ENCODE assay signal across 17 mouse cellular contexts in genomic region chr2:109984930-109985329, GRCm38 (mm10). TPM values are rescaled to one million over a fixed set of nuclear protein-coding genes. Genes with fewer than 3 reads are reported as not detected.
DNase-seq lines count a peak whose midpoint lies in the region; ATAC-seq lines count a peak whose summit lies in the region.
"Had no signal": no experiment of that assay in that cellular context is flagged by ENCODE, and none has a peak within 500 bp of the region (broad histone marks: within the 10 kb centered on the region; RNA-seq: fewer than 3 reads in every experiment).

No protein-coding gene starts in this region.

- H3K27me3 ChIP-seq in hindbrain, embryonic 10.5 days (ENCODE audit: insufficient read depth, poor library complexity, severe bottlenecking), result no peaks in the 10 kb centered on the region
- no peaks in the 10 kb centered on the region for H3K27me3 ChIP-seq in hindbrain, embryonic 12.5 days
- no peaks in the 10 kb centered on the region for H3K27me3 ChIP-seq in embryonic facial prominence, embryonic 13.5 days
- no peaks in the 10 kb centered on the region for H3K27me3 ChIP-seq in liver, embryonic 12.5 days (replicated peaks)
- H3K27me3 ChIP-seq: midbrain, embryonic 15.5 days; neural tube, embryonic 12.5 days had no signal

- H3K27ac ChIP-seq in hindbrain, embryonic 10.5 days, result 0 out of 2 replicates have a peak overlapping the region, but pooled peaks have one; percentile 53
- no peak overlapping the region for H3K27ac ChIP-seq in hindbrain, embryonic 12.5 days
- peak overlapping the region; percentile 64; the same call in 1 of the 2 replicates for H3K27ac ChIP-seq in embryonic facial prominence, embryonic 13.5 days
- peak overlapping the region; percentile 46; the same call in 1 of the 2 replicates for H3K27ac ChIP-seq in liver, embryonic 12.5 days
- H3K27ac ChIP-seq: hindbrain, postnatal 0 days; layer of hippocampus, adult 2 months; midbrain, embryonic 15.5 days; neural tube, embryonic 12.5 days had no signal

- DNase-seq in hindbrain, embryonic 10.5 days (ENCODE audit: low spot score), result no peak
- DNase-seq in NIH3T3 (ENCODE audit: low read depth), result peak; percentile 23
- no peak for DNase-seq in adrenal gland, postnatal 25 days
- no peak for DNase-seq in frontal cortex, adult 2 months (ENCODE audit: extremely low spot score in 1 of 2, low spot score in 1 of 2)
- DNase-seq in natural killer cell, adult 2 months (ENCODE audit: low spot score in 2 of 2), result no peak
- DNase-seq: cerebellum, postnatal 10 days; gastrocnemius, postnatal 36 days; lung, postnatal 10 days had no signal

- no peak overlapping the region for H3K9ac ChIP-seq in hindbrain, embryonic 12.5 days
- no peak overlapping the region for H3K9ac ChIP-seq in embryonic facial prominence, embryonic 13.5 days
- H3K9ac ChIP-seq in liver, embryonic 12.5 days, result no peak overlapping the region
- H3K9ac ChIP-seq: midbrain, embryonic 15.5 days; neural tube, embryonic 12.5 days had no signal

- peaks cover 11% of the 10 kb centered on the region; the same call in 1 of the 2 replicates for H3K36me3 ChIP-seq in hindbrain, embryonic 10.5 days
- no peaks in the 10 kb centered on the region for H3K36me3 ChIP-seq in hindbrain, embryonic 12.5 days
- peaks cover 3% of the 10 kb centered on the region; the same call in 1 of the 2 replicates for H3K36me3 ChIP-seq in embryonic facial prominence, embryonic 13.5 days
- no peaks in the 10 kb centered on the region for H3K36me3 ChIP-seq in liver, embryonic 12.5 days
- H3K36me3 ChIP-seq: midbrain, embryonic 15.5 days; neural tube, embryonic 12.5 days had no signal

- H3K4me1 ChIP-seq in hindbrain, embryonic 10.5 days (replicated peaks), result peaks cover 53% of the 10 kb centered on the region
- H3K4me1 ChIP-seq in hindbrain, embryonic 12.5 days, result peaks cover 33% of the 10 kb centered on the region
- peaks cover 44% of the 10 kb centered on the region for H3K4me1 ChIP-seq in embryonic facial prominence, embryonic 13.5 days
- peaks cover 43% of the 10 kb centered on the region for H3K4me1 ChIP-seq in liver, embryonic 12.5 days

- H3K9me3 ChIP-seq in hindbrain, embryonic 10.5 days, result no peaks in the 10 kb centered on the region
- H3K9me3 ChIP-seq in hindbrain, embryonic 12.5 days (replicated peaks), result no peaks in the 10 kb centered on the region
- no peaks in the 10 kb centered on the region for H3K9me3 ChIP-seq in embryonic facial prominence, embryonic 13.5 days
- H3K9me3 ChIP-seq in liver, embryonic 12.5 days (replicated peaks), result no peaks in the 10 kb centered on the region
- H3K9me3 ChIP-seq: midbrain, embryonic 15.5 days; neural tube, embryonic 12.5 days had no signal

- no peak for ATAC-seq in hindbrain, embryonic 12.5 days (ENCODE audit: low FRiP score)
- no peak for ATAC-seq in embryonic facial prominence, embryonic 13.5 days (ENCODE audit: insufficient number of reproducible peaks, insufficient read depth, low FRiP score, low TSS enrichment, low read depth)
- peak; percentile 66 for ATAC-seq in liver, embryonic 12.5 days
- ATAC-seq: CD4-positive, CD25-positive, alpha-beta regulatory T cell, adult 4 months; forebrain, embryonic 14.5 days; hindbrain, postnatal 0 days; midbrain, embryonic 15.5 days had no signal

- H3K4me2 ChIP-seq in hindbrain, embryonic 12.5 days (replicated peaks), result no peak overlapping the region
- H3K4me2 ChIP-seq in embryonic facial prominence, embryonic 13.5 days, result no peak overlapping the region
- H3K4me2 ChIP-seq in liver, embryonic 12.5 days, result no peak overlapping the region
- H3K4me2 ChIP-seq: midbrain, embryonic 15.5 days; neural tube, embryonic 12.5 days had no signal

- WGBS in hindbrain, embryonic 10.5 days, result 79% methylated on average over 1 of the region's 1 CpGs
- WGBS in hindbrain, embryonic 12.5 days, result 38% methylated on average over 1 of the region's 1 CpGs
- WGBS in embryonic facial prominence, embryonic 13.5 days, result 30% methylated on average over 1 of the region's 1 CpGs
- 57% methylated on average over 1 of the region's 1 CpGs for WGBS in liver, embryonic 12.5 days (ENCODE audit: insufficient replicate concordance)

- no peak overlapping the region for H3K4me3 ChIP-seq in hindbrain, embryonic 10.5 days
- H3K4me3 ChIP-seq in hindbrain, embryonic 12.5 days, result no peak overlapping the region
- no peak overlapping the region for H3K4me3 ChIP-seq in embryonic facial prominence, embryonic 13.5 days
- H3K4me3 ChIP-seq in liver, embryonic 12.5 days, result no peak overlapping the region
- H3K4me3 ChIP-seq: layer of hippocampus, adult 2 months; midbrain, embryonic 15.5 days; neural tube, embryonic 12.5 days had no signal

RNA-seq across cellular contexts. Expression of gene Ccdc34, which starts 32.7 kb away (rescaled TPM):
- 41.2 and 53.1 TPM in 2 replicates for polyA plus RNA-seq in hindbrain, embryonic 10.5 days (2016; fragmentation: Nextera tagmentation; extraction: Ambion mirVana)
- 47.5 and 51.8 TPM in 2 replicates for polyA plus RNA-seq in hindbrain, embryonic 12.5 days (2016; fragmentation: Nextera tagmentation; extraction: Ambion mirVana)
- 54.1 and 56.0 TPM in 2 replicates for polyA plus RNA-seq in embryonic facial prominence, embryonic 13.5 days (2015; fragmentation: Nextera tagmentation; extraction: Ambion mirVana)
- 26.8 and 28.3 TPM in 2 replicates for polyA plus RNA-seq in liver, embryonic 12.5 days (2016; fragmentation: Nextera tagmentation; extraction: Ambion mirVana)
- total RNA-seq in adrenal gland, postnatal 25 days (2021), result 11.4 and 14.0 TPM in 2 replicates
- 12.1 and 12.6 TPM in 2 replicates for polyA plus RNA-seq in frontal cortex, adult 2 months (2012; rRNA removed)
